Mouse (Mus musculus): ENCODE results near the gene Btbd6. TPM values are rescaled to one million over a fixed set of nuclear protein-coding genes. Genes with fewer than 3 reads are reported as not detected.

Btbd6 gene
- polyA plus RNA-seq, 1 experiment from 2014 or later: 60.2 TPM

DNA sequence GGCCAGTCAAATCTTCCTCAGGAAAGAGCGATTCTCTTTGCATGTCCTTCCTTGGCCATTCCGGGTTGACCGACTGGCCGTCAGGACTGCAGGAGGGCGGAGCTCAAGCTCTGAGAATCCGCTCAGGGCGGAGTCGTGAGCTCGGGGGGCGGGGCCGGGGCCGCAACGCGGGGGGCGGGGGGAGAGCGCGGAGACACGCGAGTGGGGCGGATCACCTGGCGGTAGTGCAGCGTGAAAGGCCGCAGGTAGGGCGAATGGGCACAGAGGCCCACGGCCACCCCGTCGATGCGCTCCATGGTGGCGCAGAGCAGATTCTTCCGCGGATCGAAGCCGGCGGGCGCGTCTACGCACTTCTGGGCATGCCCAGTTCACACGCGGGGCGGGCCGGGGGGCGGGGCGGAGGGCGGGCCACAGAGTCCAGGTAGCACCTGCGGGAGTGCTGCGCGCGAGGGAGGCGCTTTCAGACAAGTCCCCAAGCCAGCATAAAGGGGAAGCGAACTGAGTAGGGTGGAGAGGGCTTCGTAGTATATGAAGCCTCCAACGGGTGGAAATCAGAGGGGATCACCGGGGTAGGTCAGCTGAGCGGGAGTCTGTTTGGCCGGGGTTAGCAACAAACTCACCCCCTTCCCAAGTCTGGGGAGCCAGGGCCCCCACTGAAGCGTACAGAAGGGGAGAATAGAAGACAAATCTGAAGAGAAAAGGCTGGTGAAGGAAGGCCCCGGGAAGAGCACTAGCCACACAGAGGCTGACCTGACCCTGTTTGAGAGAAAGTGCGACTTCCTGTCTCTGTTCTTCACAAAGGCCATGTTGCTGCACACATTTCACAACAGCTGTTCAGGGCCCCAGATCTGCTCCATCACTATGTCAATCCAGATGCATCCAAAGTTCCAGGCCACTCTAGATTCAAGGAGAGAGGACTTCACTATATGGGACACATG, 34.2 kb upstream of the Btbd6 start, which contains the start of gene Nudt14:
Gene Nudt14, minus strand, starts transcription at position 349 of the 938 bp plus-strand sequence.
- Histone ChIP-seq H3K27me3 (replicated peaks) (no peaks in the 10 kb centered on the region), H3K9ac (peak within 1 kb of the TSS; percentile 86), H3K4me1 (peaks cover 21% of the 10 kb centered on the region), H3K4me3 (peak within 1 kb of the TSS; percentile 85), H3K9me3 (no peaks in the 10 kb centered on the region), H3K4me2 (peak within 1 kb of the TSS; percentile 82), H3K27ac (peak within 1 kb of the TSS; percentile 81), H3K36me3 (replicated peaks) (no peaks in the 10 kb centered on the region)
- peak; percentile 85 for ATAC-seq (replicated peaks)
- 2% methylated on average over 58 of the region's 58 CpGs for WGBS

- Histone ChIP-seq H3K4me3 (no peak overlapping the region), H3K27me3 (replicated peaks) (no peaks in the 10 kb centered on the region), H3K9ac (no peak overlapping the region), H3K4me2 (no peak overlapping the region), H3K9me3 (no peaks in the 10 kb centered on the region), H3K36me3 (replicated peaks) (no peaks in the 10 kb centered on the region), H3K4me1 (peaks cover 21% of the 10 kb centered on the region), H3K27ac (no peak overlapping the region)
- 85% methylated on average over 2 of the region's 2 CpGs for WGBS
- ATAC-seq (replicated peaks): no peak
Measured at GRCm38 (mm10) chr12:112943669-112944068, 32.6 kb upstream of the Btbd6 start.

DNA sequence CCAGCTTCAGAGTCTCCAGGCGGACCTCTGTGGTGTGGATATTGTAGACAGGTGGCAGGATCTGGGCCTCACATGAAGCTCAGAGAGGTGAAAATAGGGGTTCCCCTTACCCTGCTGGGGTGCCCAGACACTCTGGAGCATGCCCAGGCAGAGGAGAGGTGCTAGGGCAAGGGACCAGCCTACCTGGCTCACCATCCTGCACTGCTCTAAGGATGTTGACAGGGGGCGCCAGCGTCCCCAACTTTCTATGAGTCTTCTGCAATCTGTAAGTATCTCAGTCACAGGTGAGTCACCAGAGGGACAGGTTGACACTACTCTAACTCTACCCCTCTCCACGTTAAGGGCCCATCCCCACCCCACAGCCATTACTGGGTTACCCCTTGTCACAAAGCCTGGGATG, 29.0 kb upstream of the Btbd6 start:
- H3K9me3 ChIP-seq: no peaks in the 10 kb centered on the region
- no peak overlapping the region for H3K4me3 ChIP-seq
- H3K27me3 ChIP-seq (replicated peaks): no peaks in the 10 kb centered on the region
- peaks cover 23% of the 10 kb centered on the region for H3K4me1 ChIP-seq
- no peak for ATAC-seq (replicated peaks)
- WGBS: 21% methylated on average over 4 of the region's 4 CpGs
- no peak overlapping the region for H3K4me2 ChIP-seq
- H3K36me3 ChIP-seq (replicated peaks): no peaks in the 10 kb centered on the region
- no peak overlapping the region for H3K9ac ChIP-seq
- no peak overlapping the region for H3K27ac ChIP-seq

- ATAC-seq (replicated peaks): peak; percentile 90
- under 1% methylated on average over 58 of the region's 58 CpGs for WGBS
Measured at GRCm38 (mm10) chr12:112950040-112950760, 26.1 kb upstream of the Btbd6 start.

DNA sequence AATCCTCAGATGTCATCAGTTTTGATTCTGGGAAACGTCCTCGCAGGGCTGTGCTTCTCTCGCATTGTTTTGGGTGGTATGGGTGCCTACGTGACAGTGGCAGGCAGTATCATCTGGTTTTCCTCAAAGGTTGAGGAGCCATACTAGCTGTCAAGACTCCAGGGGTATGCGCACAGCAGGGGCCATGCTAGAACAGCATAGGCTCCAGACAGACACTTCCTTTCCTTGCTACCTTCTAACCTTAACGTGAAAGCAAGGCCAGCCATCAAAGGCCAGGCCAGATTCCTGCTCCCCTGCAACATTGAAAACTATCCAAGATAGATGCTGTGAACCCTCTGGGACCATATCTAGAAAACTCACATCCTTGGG, 25.5 kb upstream of the Btbd6 start:
- H3K9me3 ChIP-seq: no peaks in the 10 kb centered on the region
- H3K4me1 ChIP-seq: peaks cover 22% of the 10 kb centered on the region
- H3K4me2 ChIP-seq: peak overlapping the region; percentile 93
- peak; percentile 54 for ATAC-seq (replicated peaks)
- H3K9ac ChIP-seq: peak overlapping the region; percentile 94
- H3K36me3 ChIP-seq (replicated peaks): no peaks in the 10 kb centered on the region
- H3K4me3 ChIP-seq: peak overlapping the region; percentile 68
- peak overlapping the region; percentile 94 for H3K27ac ChIP-seq
- WGBS: 5% methylated on average over 6 of the region's 6 CpGs
- H3K27me3 ChIP-seq (replicated peaks): no peaks in the 10 kb centered on the region

More at GRCm38 (mm10) chr12:112950040-112950760, 26.1 kb upstream of the Btbd6 start:
- Histone ChIP-seq H3K4me2 (peak overlapping the region; percentile 93), H3K4me3 (peak overlapping the region; percentile 68), H3K27ac (peak overlapping the region; percentile 94), H3K9ac (peak overlapping the region; percentile 94), H3K9me3 (no peaks in the 10 kb centered on the region), H3K27me3 (replicated peaks) (no peaks in the 10 kb centered on the region), H3K4me1 (peaks cover 22% of the 10 kb centered on the region), H3K36me3 (replicated peaks) (no peaks in the 10 kb centered on the region)

DNA sequence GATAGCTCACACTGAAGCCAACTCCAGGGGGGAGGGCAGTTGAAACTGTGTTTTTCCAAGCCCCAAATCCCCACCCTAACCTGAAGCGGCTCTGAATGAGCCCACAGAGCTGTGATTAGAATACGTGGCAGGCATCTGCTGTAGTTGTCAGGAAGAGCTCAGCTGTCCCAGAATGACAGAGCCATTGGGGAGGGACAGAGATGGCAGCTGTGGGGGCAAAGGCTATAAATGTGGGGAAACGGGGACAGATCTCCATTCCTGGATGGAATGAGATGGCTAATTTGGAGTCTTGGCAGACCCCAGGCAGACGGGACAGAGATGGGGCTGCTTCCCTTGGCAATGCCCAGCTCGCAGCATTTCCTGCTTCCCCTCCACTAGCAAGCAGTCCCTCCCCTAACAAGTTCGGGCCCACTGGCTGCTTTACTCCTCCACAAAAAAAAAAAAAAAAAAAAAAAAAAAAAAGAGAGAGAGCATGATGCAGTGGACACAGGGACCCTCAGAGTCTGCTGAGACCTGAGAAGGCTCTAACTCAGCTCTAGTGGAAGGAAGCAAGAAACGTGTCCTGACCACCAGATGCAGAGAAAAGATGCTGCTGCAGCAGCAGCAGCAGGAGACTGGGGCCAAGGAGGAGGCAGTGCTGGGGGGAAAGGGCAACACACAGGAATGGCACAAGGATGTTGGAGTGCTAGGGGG, 25.0 kb upstream of the Btbd6 start:
- no peak for ATAC-seq (replicated peaks)
- H3K36me3 ChIP-seq (replicated peaks): no peaks in the 10 kb centered on the region
- H3K4me1 ChIP-seq: peaks cover 22% of the 10 kb centered on the region
- 23% methylated on average over 7 of the region's 7 CpGs for WGBS
- peak overlapping the region; percentile 93 for H3K4me2 ChIP-seq
- no peaks in the 10 kb centered on the region for H3K27me3 ChIP-seq (replicated peaks)
- peak overlapping the region; percentile 94 for H3K27ac ChIP-seq
- peak overlapping the region; percentile 94 for H3K9ac ChIP-seq
- H3K9me3 ChIP-seq: no peaks in the 10 kb centered on the region
- H3K4me3 ChIP-seq: peak overlapping the region; percentile 68

- H3K9me3 ChIP-seq: no peaks in the 10 kb centered on the region
- no peak overlapping the region for H3K4me2 ChIP-seq
- no peaks in the 10 kb centered on the region for H3K36me3 ChIP-seq (replicated peaks)
- ATAC-seq (replicated peaks): no peak
- no peak overlapping the region for H3K27ac ChIP-seq
- H3K27me3 ChIP-seq (replicated peaks): no peaks in the 10 kb centered on the region
- WGBS: 73% methylated on average over 8 of the region's 8 CpGs
- peaks cover 22% of the 10 kb centered on the region for H3K4me1 ChIP-seq
- H3K4me3 ChIP-seq: no peak overlapping the region
- no peak overlapping the region for H3K9ac ChIP-seq
Measured at GRCm38 (mm10) chr12:112952433-112952832, 23.8 kb upstream of the Btbd6 start.

GRCm38 (mm10) chr12:112952926-112953565, 23.2 kb upstream of the Btbd6 start:
- WGBS: 82% methylated on average over 3 of the region's 3 CpGs

GRCm38 (mm10) chr12:112955800-112956199, 20.5 kb upstream of the Btbd6 start:
- Histone ChIP-seq H3K4me2 (no peak overlapping the region), H3K9me3 (no peaks in the 10 kb centered on the region), H3K4me3 (no peak overlapping the region), H3K36me3 (replicated peaks) (peaks cover 7% of the 10 kb centered on the region; the same call in 1 of the 2 replicates), H3K27ac (no peak overlapping the region), H3K27me3 (replicated peaks) (no peaks in the 10 kb centered on the region), H3K4me1 (peaks cover 10% of the 10 kb centered on the region), H3K9ac (no peak overlapping the region)
- ATAC-seq (replicated peaks): 0 out of 2 replicates have a peak, but pooled peaks have one; percentile 24
- WGBS: 34% methylated on average over 4 of the region's 4 CpGs

More at GRCm38 (mm10) chr12:112952926-112953565, 23.2 kb upstream of the Btbd6 start:
- no peak overlapping the region for H3K9ac ChIP-seq
- H3K27me3 ChIP-seq (replicated peaks): no peaks in the 10 kb centered on the region
- no peak overlapping the region for H3K27ac ChIP-seq
- no peaks in the 10 kb centered on the region for H3K36me3 ChIP-seq (replicated peaks)
- no peaks in the 10 kb centered on the region for H3K9me3 ChIP-seq
- no peak for ATAC-seq (replicated peaks)
- H3K4me3 ChIP-seq: no peak overlapping the region
- no peak overlapping the region for H3K4me2 ChIP-seq
- peaks cover 22% of the 10 kb centered on the region for H3K4me1 ChIP-seq

GRCm38 (mm10) chr12:112958303-112958702, 18.0 kb upstream of the Btbd6 start:
- no peak overlapping the region for H3K4me2 ChIP-seq
- H3K9me3 ChIP-seq: no peaks in the 10 kb centered on the region
- WGBS: 30% methylated on average over 4 of the region's 4 CpGs
- no peak for ATAC-seq (replicated peaks)
- H3K4me1 ChIP-seq: no peaks in the 10 kb centered on the region
- H3K4me3 ChIP-seq: no peak overlapping the region
- H3K36me3 ChIP-seq (replicated peaks): peaks cover 29% of the 10 kb centered on the region
- H3K27ac ChIP-seq: no peak overlapping the region
- H3K9ac ChIP-seq: no peak overlapping the region
- no peaks in the 10 kb centered on the region for H3K27me3 ChIP-seq (replicated peaks)

DNA sequence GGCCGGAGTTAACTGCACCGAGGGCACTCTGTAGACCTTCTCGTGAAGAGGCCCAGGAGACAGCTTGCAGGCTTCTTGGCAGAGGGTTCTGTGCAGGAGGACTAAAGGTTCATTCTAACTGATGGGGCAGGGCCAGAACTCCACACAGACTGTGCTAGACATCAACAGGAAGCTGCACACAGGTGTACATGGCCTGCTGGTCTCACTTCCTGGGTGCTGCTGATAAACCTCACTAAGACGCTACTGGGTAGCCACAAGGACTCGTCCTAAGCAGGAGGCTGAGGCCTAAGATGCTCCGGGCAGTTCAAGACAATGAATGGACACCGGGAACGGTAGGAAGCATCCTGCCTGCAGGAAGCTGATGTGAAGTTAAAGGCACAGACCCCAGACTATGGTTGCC, 16.9 kb upstream of the Btbd6 start:
- H3K36me3 ChIP-seq (replicated peaks): peaks cover 38% of the 10 kb centered on the region

More for the DNA sequence above, 16.9 kb upstream of the Btbd6 start:
- 87% methylated on average over 8 of the region's 8 CpGs for WGBS
- Histone ChIP-seq H3K4me1 (no peaks in the 10 kb centered on the region), H3K9me3 (no peaks in the 10 kb centered on the region), H3K27me3 (replicated peaks) (no peaks in the 10 kb centered on the region), H3K27ac (no peak overlapping the region), H3K9ac (no peak overlapping the region), H3K4me3 (no peak overlapping the region), H3K4me2 (no peak overlapping the region)
- no peak for ATAC-seq (replicated peaks)
